Comparison of ENCODE assay signal across 8 mouse cellular contexts in genomic region chr2:163823248-163823647, GRCm38 (mm10). TPM values are rescaled to one million over a fixed set of nuclear protein-coding genes. Genes with fewer than 3 reads are reported as not detected.
DNase-seq lines count a peak whose midpoint lies in the region; ATAC-seq and TF ChIP-seq lines count a peak whose summit lies in the region.
"Had no signal": no experiment of that assay in that cellular context is flagged by ENCODE, and none has a peak within 500 bp of the region (broad histone marks: within the 10 kb centered on the region; RNA-seq: fewer than 3 reads in every experiment).

No protein-coding gene starts in this region.

- TF ChIP-seq CTCF in thymus, adult 2 months (IDR thresholded peaks at IDR 0.05; ENCODE audit: borderline replicate concordance, control insufficient read depth, extremely low read depth, insufficient read depth, low read length, poor library complexity): peak; percentile 89
- peak; percentile 97 for TF ChIP-seq CTCF in hindbrain, postnatal 0 days (IDR thresholded peaks at IDR 0.05; ENCODE audit: low read depth)

- H3K9ac ChIP-seq in hindbrain, postnatal 0 days (replicated peaks; ENCODE audit: low read length): no peak overlapping the region
- no peak overlapping the region for H3K9ac ChIP-seq in limb, embryonic 15.5 days
- no peak overlapping the region for H3K9ac ChIP-seq in neural tube, embryonic 12.5 days

- H3K4me1 ChIP-seq in thymus, adult 2 months (replicated peaks; ENCODE audit: control insufficient read depth, insufficient read depth, low read length): no peaks in the 10 kb centered on the region
- no peaks in the 10 kb centered on the region for H3K4me1 ChIP-seq in hindbrain, postnatal 0 days (ENCODE audit: insufficient read depth, low read length)
- peaks cover 14% of the 10 kb centered on the region for H3K4me1 ChIP-seq in limb, embryonic 15.5 days
- H3K4me1 ChIP-seq in neural tube, embryonic 12.5 days: no peaks in the 10 kb centered on the region

- peak; percentile 51 for DNase-seq in thymus, adult 2 months
- no peak for DNase-seq in thymus, adult 18-20 months
- peak; percentile 52 to 72 for DNase-seq in adrenal gland, postnatal 36 days
- DNase-seq in hindbrain, postnatal 0 days (ENCODE audit: low spot score): peak; percentile 63

- peak; percentile 65; the same call in 1 of the 2 replicates for ATAC-seq in erythroblast, adult 5-6 weeks (replicated peaks; ENCODE audit: low FRiP score, poor library complexity, severe bottlenecking)
- ATAC-seq in hindbrain, postnatal 0 days: no peak
- no peak for ATAC-seq in limb, embryonic 15.5 days (ENCODE audit: insufficient number of reproducible peaks, low FRiP score, low TSS enrichment, low read depth)
- ATAC-seq in neural tube, embryonic 12.5 days (ENCODE audit: low FRiP score, low read depth): no peak

- H3K4me2 ChIP-seq in hindbrain, postnatal 0 days (ENCODE audit: low read depth, low read length): no peak overlapping the region
- 0 out of 2 replicates have a peak overlapping the region, but pooled peaks have one; percentile 30 for H3K4me2 ChIP-seq in limb, embryonic 15.5 days
- H3K4me2 ChIP-seq in neural tube, embryonic 12.5 days (replicated peaks): peak overlapping the region; percentile 41

- no peak overlapping the region for H3K4me3 ChIP-seq in thymus, adult 2 months (ENCODE audit: control insufficient read depth, insufficient read depth, low read length)
- no peak overlapping the region for H3K4me3 ChIP-seq in hindbrain, postnatal 0 days (ENCODE audit: low read length)
- H3K4me3 ChIP-seq in limb, embryonic 15.5 days: no peak overlapping the region
- H3K4me3 ChIP-seq in neural tube, embryonic 12.5 days: no peak overlapping the region

- H3K27ac ChIP-seq in thymus, adult 2 months (ENCODE audit: control insufficient read depth, insufficient read depth, low read length): no peak overlapping the region
- no peak overlapping the region for H3K27ac ChIP-seq in hindbrain, postnatal 0 days
- no peak overlapping the region for H3K27ac ChIP-seq in limb, embryonic 15.5 days
- H3K27ac ChIP-seq in neural tube, embryonic 12.5 days: no peak overlapping the region

- H3K27me3 ChIP-seq in thymus, adult 2 months (ENCODE audit: control insufficient read depth, insufficient read depth, low read length): no peaks in the 10 kb centered on the region
- no peaks in the 10 kb centered on the region for H3K27me3 ChIP-seq in hindbrain, postnatal 0 days (ENCODE audit: insufficient read depth, low read length)
- no peaks in the 10 kb centered on the region for H3K27me3 ChIP-seq in limb, embryonic 15.5 days
- no peaks in the 10 kb centered on the region for H3K27me3 ChIP-seq in neural tube, embryonic 12.5 days (replicated peaks)

- H3K36me3 ChIP-seq in thymus, adult 2 months (ENCODE audit: control insufficient read depth, insufficient read depth, low read length): no peaks in the 10 kb centered on the region
- no peaks in the 10 kb centered on the region for H3K36me3 ChIP-seq in hindbrain, postnatal 0 days (ENCODE audit: insufficient read depth, low read length)
- no peaks in the 10 kb centered on the region for H3K36me3 ChIP-seq in limb, embryonic 15.5 days
- no peaks in the 10 kb centered on the region for H3K36me3 ChIP-seq in neural tube, embryonic 12.5 days

- H3K9me3 ChIP-seq in hindbrain, postnatal 0 days (ENCODE audit: low read length): no peaks in the 10 kb centered on the region
- no peaks in the 10 kb centered on the region for H3K9me3 ChIP-seq in limb, embryonic 15.5 days
- no peaks in the 10 kb centered on the region for H3K9me3 ChIP-seq in neural tube, embryonic 12.5 days

- TF ChIP-seq POLR2A in thymus, adult 2 months (IDR thresholded peaks at IDR 0.05; ENCODE audit: control insufficient read depth, extremely low read depth, insufficient read depth, low read length, poor library complexity): no peak

- 7% methylated on average over 4 of the region's 4 CpGs for whole genome bisulfite sequencing in thymus, adult 2 months
- WGBS in hindbrain, postnatal 0 days: 12% methylated on average over 4 of the region's 4 CpGs
- WGBS in limb, embryonic 15.5 days: 8% methylated on average over 4 of the region's 4 CpGs
- WGBS in neural tube, embryonic 12.5 days: 12% methylated on average over 4 of the region's 4 CpGs

RNA-seq across cellular contexts. Expression of gene Ccn5, which starts 2.6 kb away (rescaled TPM):
- polyA plus RNA-seq in thymus, adult 2 months (2012; rRNA removed): 1.7 and 2.1 TPM in 2 replicates
- total RNA-seq in adrenal gland, postnatal 36 days (2021): under 1 TPM in 1 of 2 experiments, not detected in 1; 0.63 TPM
- total RNA-seq in erythroblast, adult 5-6 weeks (2015; ENCODE audit: low replicate concordance): 0.84 TPM in 1 of 2 replicates, not detected in the other
- 0.51 TPM in 1 of 2 replicates, not detected in the other for total RNA-seq in erythroblast, adult 5-6 weeks (2017; ENCODE audit: low replicate concordance)
- 0.58 TPM in 1 of 2 replicates, not detected in the other for total RNA-seq in hindbrain, postnatal 0 days (2014; rRNA removed)
- polyA plus RNA-seq in hindbrain, postnatal 0 days (2015; fragmentation: Nextera tagmentation; extraction: Ambion mirVana): 0.20 and 0.33 TPM in 2 replicates
- 1.1 TPM in 2 replicates for polyA plus RNA-seq in limb, embryonic 15.5 days (2015; fragmentation: Nextera tagmentation; extraction: Ambion mirVana)
- polyA plus RNA-seq in neural tube, embryonic 12.5 days (2016; fragmentation: Nextera tagmentation; extraction: Ambion mirVana): 0.14 and 0.41 TPM in 2 replicates
- total RNA-seq: hematopoietic stem cell, adult 5-6 weeks had no signal

RNA-seq across cellular contexts. Expression of gene Kcnk15, which starts 30.2 kb away (rescaled TPM):
- not detected in 2 replicates for polyA plus RNA-seq in thymus, adult 2 months (2012; rRNA removed)
- total RNA-seq in adrenal gland, postnatal 36 days (2021): not detected
- total RNA-seq in erythroblast, adult 5-6 weeks (2015; ENCODE audit: low replicate concordance): not detected in 2 replicates
- not detected in 2 replicates for total RNA-seq in erythroblast, adult 5-6 weeks (2017; ENCODE audit: low replicate concordance)
- total RNA-seq in hindbrain, postnatal 0 days (2014; rRNA removed): 0.58 and 2.4 TPM in 2 replicates
- 0.23 and 0.40 TPM in 2 replicates for polyA plus RNA-seq in hindbrain, postnatal 0 days (2015; fragmentation: Nextera tagmentation; extraction: Ambion mirVana)
- polyA plus RNA-seq in limb, embryonic 15.5 days (2015; fragmentation: Nextera tagmentation; extraction: Ambion mirVana): not detected in 2 replicates
- polyA plus RNA-seq in neural tube, embryonic 12.5 days (2016; fragmentation: Nextera tagmentation; extraction: Ambion mirVana): 0.10 TPM in 1 of 2 replicates, not detected in the other
- total RNA-seq: hematopoietic stem cell, adult 5-6 weeks had no signal

Comparison
In these comparisons a context has a peak if more than half of its experiments do, and no peak if none do; other contexts are left out.
1. DNase-seq: peak in thymus, adult 2 months (single experiment), adrenal gland, postnatal 36 days (2 of 2) and hindbrain, postnatal 0 days (single experiment); none in thymus, adult 18-20 months (0 of 2).